Mouse (Mus musculus): Measurements from ENCODE around the gene Dnm3. TPM values are rescaled to one million over a fixed set of nuclear protein-coding genes. Genes with fewer than 3 reads are reported as not detected.

Dnm3 gene
- total RNA-seq, 2 experiments from 2014 or later: 5.3 to 8.6 TPM

GRCm38 (mm10) chr1:162043788-162044717 lies 433.8 kb downstream of the Dnm3 start:
- intact Hi-C loops (cut with DNase I): no loop called here
- no peak for DNase-seq

GRCm38 (mm10) chr1:162043216-162043615 lies 434.6 kb downstream of the Dnm3 start:
- intact Hi-C loops (cut with DNase I): no loop called here
- no peak for DNase-seq

- intact Hi-C loops (cut with DNase I): no loop called here
- no peak for DNase-seq
Observed at GRCm38 (mm10) chr1:162042384-162042783, 435.4 kb downstream of the Dnm3 start.

- DNase-seq: no peak
- intact Hi-C loops (cut with DNase I): no loop called here
Observed at GRCm38 (mm10) chr1:162040490-162041274, 437.2 kb downstream of the Dnm3 start.

GRCm38 (mm10) chr1:162039808-162040207 lies 438.0 kb downstream of the Dnm3 start:
- no peak for DNase-seq
- intact Hi-C loops (cut with DNase I): no loop called here

GRCm38 (mm10) chr1:162039011-162039595 lies 438.7 kb downstream of the Dnm3 start:
- peak; percentile 33 to 54 for DNase-seq
- intact Hi-C loops (cut with DNase I): no loop called here

GRCm38 (mm10) chr1:162038431-162038830 lies 439.4 kb downstream of the Dnm3 start:
- intact Hi-C loops (cut with DNase I): no loop called here
- DNase-seq: no peak

- intact Hi-C loops (cut with DNase I): no loop called here
- peak; percentile 38 to 47 for DNase-seq
Observed at GRCm38 (mm10) chr1:162037968-162038421, 439.8 kb downstream of the Dnm3 start.

GRCm38 (mm10) chr1:162037185-162037765 lies 440.6 kb downstream of the Dnm3 start:
- no peak for DNase-seq
- intact Hi-C loops (cut with DNase I): no loop called here

- intact Hi-C loops (cut with DNase I): no loop called here
- DNase-seq: no peak
Observed at GRCm38 (mm10) chr1:162036461-162036835, 441.4 kb downstream of the Dnm3 start.

- DNase-seq: no peak
- intact Hi-C loops (cut with DNase I): no loop called here
Observed at GRCm38 (mm10) chr1:162035800-162036460, 441.9 kb downstream of the Dnm3 start.

- intact Hi-C loops (cut with DNase I): no loop called here
- DNase-seq: no peak
Observed at GRCm38 (mm10) chr1:162023681-162024270, 454.1 kb downstream of the Dnm3 start.

GRCm38 (mm10) chr1:162020766-162021165 lies 457.1 kb downstream of the Dnm3 start:
- DNase-seq: no peak
- intact Hi-C loops (cut with DNase I): no loop called here

- intact Hi-C loops (cut with DNase I): no loop called here
- DNase-seq: no peak
Observed at GRCm38 (mm10) chr1:162020303-162020731, 457.5 kb downstream of the Dnm3 start.

GRCm38 (mm10) chr1:162018601-162018977 lies 459.2 kb downstream of the Dnm3 start:
- intact Hi-C loops (cut with DNase I): no loop called here
- no peak for DNase-seq

GRCm38 (mm10) chr1:162017975-162018600 lies 459.7 kb downstream of the Dnm3 start:
- no peak for DNase-seq
- intact Hi-C loops (cut with DNase I): no loop called here

GRCm38 (mm10) chr1:162016982-162017381 lies 460.9 kb downstream of the Dnm3 start:
- DNase-seq: no peak

GRCm38 (mm10) chr1:162015247-162015862 lies 462.5 kb downstream of the Dnm3 start:
- intact Hi-C loops (cut with DNase I): no loop called here

More at GRCm38 (mm10) chr1:162016982-162017381, 460.9 kb downstream of the Dnm3 start:
- intact Hi-C loops (cut with DNase I): no loop called here

GRCm38 (mm10) chr1:162013561-162013960 lies 464.3 kb downstream of the Dnm3 start:
- intact Hi-C loops (cut with DNase I): no loop called here
- DNase-seq: no peak

More at GRCm38 (mm10) chr1:162015247-162015862, 462.5 kb downstream of the Dnm3 start:
- no peak for DNase-seq

All from gastrocnemius, postnatal 36 days (tissue).